Mouse (Mus musculus) heart, adult 2 months (tissue): Measurements from ENCODE around the gene Rabl6.
"Not testable (repeated sequence)": the region's sequence is repeated elsewhere in the genome, so short reads cannot be mapped to it uniquely, and the experiment has no call there.

Experiments
- CTCF ChIP-seq: fragments of 200-600 bp; IDR thresholded peaks from 2 replicates; pipeline ENCODE4 v1.8.1; 2022; ENCODE audit warnings: antibody characterized with exemption, mild to moderate bottlenecking, moderate library complexity
- EP300 ChIP-seq: fragments of 200-500 bp; IDR thresholded peaks from 2 replicates; pipeline ENCODE4 v1.6.1; 2011; ENCODE audit warnings: low read depth, low read length, control low read depth; ENCODE audit not compliant: insufficient read depth

GRCm38 (mm10) chr2:25555479-25555878 lies 52.8 kb downstream of the Rabl6 start:
- peak; percentile 58 for TF ChIP-seq CTCF
- TF ChIP-seq EP300, result not testable (repeated sequence)
